Mouse (Mus musculus) T-cell, adult 2 months (primary cell): ENCODE results near the gene Nell1.

ENCODE experiments used
- DNase-seq: peaks from one replicate; pipeline ENCODE4 v3.0.0; 2022; ENCODE audit warnings: low spot score

The Nell1 gene

DNA sequence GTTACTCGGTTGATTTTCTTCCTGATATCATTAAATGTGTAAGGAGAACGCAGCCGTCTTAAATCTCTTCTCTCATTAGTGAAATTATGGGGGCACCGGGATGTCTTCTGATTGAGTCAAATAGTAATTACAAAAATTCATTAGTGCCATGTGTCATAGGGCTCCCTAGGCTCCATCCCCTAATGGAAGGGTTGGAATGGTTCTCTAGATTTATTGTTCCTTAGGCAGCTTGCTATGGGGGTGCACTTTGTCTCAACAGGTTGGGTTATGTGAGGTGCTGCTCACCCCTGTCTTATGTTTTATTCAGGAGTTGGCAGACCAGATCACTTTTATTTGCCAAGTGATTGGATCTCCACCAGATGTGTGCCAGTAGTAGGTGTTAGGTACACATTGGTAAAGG is 75.5 kb downstream of the Nell1 start:
- no peak for DNase-seq

DNA sequence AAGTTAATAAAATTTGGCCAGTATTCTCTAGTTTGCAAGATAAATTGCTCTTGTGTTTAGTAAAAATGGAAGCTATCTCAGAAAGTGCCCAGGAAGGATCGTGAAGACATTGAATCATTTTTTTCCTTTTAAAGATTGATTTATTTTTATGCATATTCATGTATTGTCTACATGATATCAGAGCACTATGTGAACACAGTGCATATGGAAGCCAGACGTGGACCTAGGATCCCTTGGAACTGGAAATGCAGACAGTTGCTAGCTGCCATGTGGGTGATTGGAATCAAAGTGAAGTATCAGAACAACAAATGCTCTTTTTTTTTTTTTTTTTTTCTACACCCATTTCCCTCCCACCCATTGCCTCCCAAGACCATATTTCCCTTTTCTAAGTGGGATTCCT is 79.0 kb downstream of the Nell1 start:
- no peak for DNase-seq

DNA sequence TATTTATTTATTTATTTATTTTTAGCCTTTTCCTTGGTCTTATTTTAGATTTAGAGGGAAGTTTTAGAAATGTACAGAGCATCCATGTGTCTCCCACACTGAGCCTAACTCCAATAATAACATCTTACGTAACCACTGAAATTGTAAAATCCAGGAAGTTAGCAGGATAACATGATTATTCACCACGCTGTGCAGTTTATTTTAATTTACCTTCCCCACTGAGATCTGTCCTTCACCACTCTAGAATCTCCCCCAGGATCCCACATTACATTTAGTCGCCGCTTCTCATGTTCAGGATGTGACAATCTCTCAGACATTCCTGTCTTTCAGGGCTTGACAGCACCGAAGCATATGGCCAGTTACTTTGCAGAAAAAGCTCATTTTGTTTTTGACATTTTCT is 119.8 kb downstream of the Nell1 start:
- no peak for DNase-seq

DNA sequence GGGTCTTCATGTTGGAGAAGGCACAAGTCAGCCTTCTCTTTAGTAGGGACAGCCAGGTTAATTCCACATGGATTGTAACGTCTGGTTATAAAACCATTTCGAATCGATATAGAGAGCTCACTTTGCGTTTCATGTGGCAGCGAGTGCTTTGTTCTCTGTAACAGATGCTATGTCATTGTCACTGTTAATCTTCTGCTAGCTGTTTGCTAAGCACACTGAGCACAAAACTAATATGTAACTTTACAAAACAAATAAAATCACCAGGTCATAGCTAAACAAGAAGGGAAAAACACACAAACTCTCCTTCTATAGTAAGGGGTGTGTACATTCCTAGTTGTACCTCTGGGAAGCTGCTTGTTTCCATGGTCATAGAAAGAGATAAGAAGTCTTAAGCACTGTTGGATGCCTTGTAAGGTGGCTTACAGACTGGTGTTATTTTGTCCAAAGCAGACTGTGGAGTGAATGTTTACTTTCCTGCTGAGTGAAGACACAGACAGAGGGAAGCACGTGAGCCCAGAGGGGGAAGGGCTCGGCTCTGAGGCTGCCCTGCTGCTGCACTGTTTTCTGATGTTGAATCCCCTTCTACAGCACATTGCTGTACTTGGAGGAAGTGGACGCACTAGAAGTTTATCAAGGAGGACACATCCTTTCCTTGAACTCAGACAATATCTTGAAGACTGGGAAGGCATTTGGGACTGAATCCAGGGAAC is 131.1 kb downstream of the Nell1 start:
- no peak for DNase-seq

DNA sequence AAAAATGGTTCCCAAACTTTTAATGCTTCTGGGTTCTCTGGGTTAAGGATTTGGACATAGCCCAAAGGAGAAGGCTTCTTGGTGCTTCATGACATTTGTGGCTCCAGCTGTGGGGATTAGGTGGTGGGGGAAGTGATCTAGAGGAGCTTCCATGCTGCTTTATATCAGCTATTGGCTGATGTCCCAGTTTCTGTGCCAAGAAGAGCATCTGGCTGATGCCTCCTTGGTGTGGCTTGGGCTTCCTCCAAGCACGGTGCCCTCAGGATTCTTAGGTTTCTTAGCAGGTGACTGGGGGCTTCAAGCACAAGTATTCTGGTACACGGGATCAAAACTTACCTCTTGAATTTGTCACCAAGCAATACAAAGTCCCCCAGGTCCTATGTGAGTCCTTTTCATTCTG is 132.6 kb downstream of the Nell1 start:
- no peak for DNase-seq

DNA sequence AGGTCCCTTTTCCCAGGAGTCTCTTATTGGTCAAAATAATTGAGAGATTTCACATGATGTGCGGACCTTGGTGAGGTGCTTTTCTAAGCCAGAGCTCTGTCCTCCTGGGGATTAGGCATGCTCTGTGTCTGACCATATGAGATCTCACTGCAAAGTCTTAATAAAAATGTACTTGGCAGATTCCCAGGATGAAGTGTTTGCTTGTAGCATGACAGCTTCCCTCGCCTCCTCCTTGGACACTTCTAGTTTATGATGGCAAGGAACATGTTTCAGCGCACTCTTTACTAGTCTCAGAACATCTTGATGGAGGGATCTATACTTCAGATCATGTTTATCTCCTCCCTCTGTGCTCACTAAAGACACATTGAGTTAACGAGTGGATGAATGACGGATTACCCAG is 143.7 kb downstream of the Nell1 start:
- no peak for DNase-seq

DNA sequence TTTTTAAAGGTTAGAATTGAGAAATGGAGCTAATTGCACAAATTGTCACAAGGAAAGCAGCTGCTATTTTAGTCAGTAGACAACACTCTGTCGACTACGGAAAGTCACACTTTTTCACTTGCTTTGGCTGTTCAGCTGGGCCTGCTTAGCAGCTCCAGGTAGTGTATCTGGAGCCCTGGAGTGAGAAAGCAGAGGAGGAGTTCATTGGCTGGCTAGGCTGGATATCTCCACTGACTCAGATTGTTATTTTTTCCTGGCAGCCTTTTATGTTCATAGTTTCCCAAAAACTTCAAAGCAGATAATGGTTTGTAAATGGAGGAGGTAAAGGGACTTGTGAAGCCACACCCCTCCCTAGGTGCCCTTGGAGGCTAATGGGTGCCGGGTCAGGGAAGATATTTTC is 163.0 kb downstream of the Nell1 start:
- no peak for DNase-seq

DNA sequence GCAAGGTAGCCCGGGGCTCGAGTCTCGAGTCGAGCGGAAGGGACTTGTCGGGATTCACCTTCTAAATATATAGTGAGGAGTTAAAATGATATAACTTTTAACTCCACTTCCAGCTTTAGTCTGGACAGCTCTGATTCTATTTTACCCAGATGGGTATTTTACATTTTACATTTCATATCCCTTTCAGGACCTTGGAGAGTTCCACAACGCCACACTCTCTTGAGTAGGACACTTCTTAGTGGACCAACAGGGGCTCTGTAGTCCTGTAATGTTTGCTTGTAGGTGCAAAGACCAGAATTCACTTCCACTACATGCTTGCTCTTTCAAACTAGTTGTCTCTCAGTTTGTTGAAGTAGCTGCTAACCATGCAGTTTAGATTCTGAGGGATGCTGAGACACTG is 174.7 kb downstream of the Nell1 start:
- no peak for DNase-seq

DNA sequence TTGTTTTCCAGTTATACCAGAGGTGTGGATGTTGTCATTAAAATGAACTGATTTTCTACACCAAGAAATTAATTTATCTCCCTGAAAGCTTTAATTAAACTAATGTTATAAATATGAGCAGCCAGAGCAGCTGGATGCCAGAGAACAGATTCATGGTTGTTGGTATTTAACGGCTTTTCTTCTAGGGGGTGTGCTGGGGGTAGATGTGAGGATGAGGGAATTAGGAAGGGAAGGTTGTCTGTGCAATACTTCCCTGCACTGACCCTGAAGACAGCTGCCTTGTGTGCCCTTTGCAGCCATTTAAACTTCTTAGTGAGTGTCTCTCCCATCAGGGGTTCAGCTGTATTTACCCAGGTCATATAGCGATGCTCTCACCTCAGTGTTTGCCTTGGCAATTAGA is 176.2 kb downstream of the Nell1 start:
- no peak for DNase-seq

DNA sequence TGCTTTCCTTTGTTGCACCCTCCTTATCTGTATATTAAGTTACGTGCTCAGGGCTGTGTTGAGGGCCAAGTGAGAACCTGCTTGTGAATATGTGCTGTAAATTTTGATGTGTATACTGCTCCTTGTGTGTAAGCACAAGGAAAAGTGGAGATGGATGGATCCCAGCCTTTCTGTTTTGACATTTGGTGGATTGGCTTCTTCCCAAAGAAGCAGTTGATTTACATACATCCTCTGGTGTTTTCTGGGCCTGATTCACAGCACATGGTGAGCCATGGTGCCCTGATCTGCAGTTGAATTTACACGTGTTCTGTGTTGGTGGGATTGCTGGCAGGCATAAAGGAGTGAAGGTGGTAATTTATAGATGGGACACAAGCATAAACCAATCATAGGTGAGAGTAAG is 179.0 kb downstream of the Nell1 start:
- DNase-seq: no peak

DNA sequence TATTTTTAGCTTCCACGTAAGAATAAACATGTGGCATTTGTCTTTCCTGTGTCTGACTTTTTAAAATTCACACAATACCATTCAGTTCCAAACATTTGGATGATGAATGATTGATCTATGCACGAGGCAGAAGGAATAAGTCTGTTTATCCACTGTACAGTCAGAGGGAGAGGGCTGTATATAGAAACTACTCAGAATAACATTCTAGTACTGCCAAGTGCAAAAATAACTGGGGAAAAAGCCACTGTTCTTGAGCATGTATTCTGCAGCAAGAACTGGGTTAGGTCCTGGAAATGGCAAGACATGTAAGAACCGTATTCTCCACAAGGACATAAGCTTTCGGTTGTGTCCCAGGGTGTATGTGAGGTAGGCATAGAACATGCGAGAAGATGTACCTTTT is 187.9 kb downstream of the Nell1 start:
- DNase-seq: no peak

DNA sequence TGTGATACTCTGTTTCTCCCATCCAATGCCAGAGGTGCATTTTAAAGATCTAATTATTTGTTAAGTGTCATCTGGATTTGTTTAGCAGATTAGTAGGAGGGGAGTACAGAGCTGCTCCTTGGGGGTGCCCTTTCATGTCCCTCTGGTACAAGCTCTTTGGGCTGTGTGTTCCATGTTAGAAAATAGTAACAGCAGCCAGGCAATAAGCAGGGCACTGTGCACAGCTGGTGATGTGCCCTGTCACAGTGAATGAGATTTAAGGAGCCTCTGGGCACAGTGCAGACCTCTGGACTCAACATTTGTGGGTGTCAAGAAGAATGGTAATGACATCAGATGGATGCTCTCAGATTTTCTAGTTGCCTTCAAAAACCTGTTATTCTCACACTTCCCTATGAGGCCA is 194.1 kb downstream of the Nell1 start:
- no peak for DNase-seq

DNA sequence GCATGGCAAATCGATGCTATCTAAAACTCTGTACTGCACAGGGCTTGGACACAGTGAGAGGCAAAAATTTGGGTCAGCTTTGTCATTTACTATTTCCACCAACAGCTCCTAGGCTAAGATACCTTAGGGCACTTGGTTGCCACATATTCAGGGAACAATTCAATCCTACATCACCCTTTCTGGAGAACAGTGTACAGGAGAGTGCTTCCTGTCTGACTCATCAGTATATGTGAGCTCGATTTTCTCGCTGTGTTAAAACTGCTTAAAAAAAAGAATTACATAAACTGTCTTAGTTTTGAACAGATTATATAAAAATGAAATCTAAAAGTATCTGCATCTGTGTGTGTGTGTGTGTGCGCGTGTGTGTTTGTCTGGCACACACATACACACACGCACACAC is 211.6 kb downstream of the Nell1 start:
- no peak for DNase-seq

DNA sequence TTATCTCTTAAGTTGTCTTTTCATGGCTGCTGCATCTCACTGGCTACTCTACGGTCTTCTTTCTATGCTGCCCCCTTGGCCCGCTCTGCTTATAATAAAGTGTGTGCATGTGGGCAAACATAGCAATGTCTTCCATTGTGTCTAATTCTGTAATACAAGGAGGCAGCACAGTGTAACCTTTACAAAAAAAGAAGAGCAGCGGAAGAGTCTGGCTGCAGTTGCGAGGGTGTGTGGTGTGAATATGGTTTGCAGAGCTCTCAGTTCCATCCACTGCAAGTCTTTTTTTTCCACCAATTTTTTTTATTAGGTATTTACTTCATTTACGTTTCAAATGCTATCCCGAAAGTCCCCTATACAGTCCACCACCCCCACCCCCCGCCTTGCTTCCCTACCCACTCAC is 219.3 kb downstream of the Nell1 start:
- no peak for DNase-seq

DNA sequence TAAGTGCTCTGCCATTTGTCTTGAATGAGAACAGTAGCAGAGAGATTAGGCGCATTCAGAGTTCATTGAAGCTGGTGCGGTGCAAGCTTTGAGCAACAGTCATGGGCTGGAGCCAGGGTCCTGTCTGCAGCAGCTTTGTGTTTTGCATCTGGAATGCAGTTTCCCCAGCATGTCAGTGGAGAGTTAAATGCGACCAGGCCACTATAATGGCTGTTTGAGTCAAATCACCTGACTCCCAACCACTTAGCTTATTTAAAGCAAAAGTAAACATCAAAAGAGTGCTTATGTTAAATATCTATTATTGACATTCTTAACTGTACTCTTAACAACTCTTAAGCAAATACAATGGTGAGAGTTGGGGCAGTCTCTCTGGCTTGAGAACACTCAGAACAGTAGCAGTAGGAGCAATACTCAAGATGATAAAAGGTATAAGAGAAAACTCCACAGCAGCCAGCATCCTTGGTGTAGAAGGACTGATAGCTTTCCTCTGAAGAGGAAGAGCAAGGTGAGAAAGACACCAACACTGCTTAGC is 220.5 kb downstream of the Nell1 start:
- DNase-seq: no peak

DNA sequence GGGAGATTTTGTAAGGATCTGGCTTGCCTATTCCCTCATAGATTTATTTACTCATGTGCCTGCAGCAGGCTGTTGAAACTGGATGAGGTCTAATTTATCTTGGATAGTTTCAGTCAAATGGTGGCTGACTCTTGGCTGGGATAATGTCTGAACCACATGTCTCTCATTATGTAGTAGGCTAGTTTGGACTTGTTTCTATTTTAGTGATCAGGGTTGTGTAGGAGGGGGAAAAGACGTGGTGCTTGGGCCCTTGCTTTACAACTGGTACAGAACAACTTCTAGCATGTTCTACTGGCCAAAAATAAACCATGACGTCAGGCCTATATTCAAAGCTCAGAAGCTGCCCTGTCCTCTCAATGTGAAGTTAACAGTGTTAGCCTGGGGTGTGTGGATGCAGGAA is 230.6 kb downstream of the Nell1 start:
- no peak for DNase-seq

DNA sequence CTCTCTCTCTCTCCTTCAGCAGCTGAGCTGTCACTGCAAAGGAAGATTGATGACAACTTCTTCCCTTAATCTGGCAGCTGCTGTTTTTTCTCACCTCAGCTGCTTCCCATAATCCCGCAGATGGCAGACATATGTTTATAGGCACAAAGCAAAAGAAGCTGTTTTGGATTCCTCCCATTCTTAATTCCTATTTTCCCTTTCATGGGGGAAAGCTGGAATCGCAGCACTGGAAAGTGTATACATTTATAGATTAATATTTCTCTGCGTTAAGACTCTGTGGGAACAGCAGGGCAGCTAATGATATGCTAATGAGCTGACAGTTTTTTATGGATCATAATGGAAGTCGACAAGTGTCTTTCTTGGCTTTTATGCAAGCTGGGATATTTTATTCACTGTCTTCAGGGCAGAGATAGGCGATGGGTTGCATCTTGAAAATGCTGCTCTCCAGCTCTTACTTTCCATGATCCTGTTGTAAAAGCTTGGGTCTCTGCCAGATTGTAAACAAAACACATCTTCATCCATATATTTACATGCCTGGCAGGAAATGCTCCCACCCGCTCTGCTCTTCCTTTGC is 236.1 kb downstream of the Nell1 start:
- DNase-seq: no peak

DNA sequence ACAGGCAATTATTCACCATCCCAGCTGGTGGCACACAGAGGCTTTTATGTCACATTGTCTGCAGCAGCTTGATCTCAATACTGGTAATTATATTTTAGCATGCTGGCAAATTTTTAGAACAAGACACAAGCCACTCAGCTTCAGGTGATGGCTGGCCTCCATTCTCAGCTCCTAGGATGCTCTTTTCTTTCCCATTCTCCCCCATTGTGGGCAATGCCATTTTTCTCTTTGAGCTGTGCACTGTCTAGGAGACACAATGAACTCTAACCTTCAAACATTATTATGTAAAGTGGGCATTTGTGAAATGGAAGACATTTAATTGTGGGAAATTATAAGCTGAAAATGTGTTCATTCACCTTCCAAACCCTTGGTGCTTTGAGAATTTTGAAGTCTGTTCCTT is 247.2 kb downstream of the Nell1 start:
- DNase-seq: no peak

DNA sequence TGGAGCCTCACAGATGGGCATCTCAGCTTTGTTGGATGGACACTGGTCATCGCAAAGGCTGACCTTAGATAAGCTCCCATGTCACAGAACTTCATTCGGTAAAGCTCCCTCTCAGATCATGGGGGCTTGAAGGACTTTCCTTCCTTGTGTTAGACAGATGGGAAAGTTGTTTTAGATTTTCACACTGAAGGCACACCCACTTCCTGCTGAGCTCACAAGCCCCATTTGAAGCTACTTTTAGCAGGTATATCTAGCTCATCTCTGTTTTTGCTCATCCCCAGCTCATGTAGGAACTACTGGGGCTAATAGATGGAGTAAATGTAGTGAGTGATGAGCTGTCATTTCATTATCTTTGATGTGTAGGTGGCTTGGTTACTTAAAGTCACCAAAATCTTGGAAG is 252.0 kb downstream of the Nell1 start:
- no peak for DNase-seq

DNA sequence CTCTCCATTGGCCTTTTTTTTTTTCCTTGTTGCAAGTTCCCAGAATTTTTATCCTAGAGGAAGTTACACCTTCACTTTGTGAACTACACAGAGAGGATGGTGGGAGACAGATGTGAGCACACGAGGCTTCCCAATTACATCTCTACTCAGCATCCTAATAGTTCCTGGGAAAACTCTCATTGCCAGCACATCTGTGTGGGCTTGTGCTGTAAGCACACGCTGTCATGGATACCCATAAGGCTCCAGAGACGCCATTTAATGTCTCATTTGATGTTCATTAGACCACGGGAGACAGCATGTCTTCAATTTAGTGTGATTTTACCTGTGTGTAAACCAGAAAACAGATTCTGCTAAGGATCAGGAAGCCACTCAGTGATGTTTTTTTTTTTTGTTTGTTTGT is 253.6 kb downstream of the Nell1 start:
- DNase-seq: no peak

DNA sequence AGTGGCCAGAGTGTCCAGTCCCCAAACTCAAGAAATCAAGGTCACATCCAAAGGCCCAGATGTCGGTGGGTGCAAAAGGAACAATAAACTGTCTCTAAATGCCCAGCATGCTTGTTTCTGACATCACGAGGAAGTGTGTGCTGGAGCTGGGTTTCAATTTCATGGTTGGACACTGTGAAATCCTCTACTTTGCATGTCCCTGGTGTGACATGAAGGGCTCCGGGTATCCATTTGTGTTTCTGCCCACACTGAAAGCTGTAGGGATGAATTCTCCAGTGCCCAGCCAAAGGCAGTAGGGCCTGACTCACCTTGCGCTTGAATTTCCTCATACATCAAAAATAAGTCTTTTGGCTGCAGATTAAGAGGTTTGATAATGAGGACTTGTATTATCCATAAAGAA is 266.5 kb downstream of the Nell1 start:
- no peak for DNase-seq

DNA sequence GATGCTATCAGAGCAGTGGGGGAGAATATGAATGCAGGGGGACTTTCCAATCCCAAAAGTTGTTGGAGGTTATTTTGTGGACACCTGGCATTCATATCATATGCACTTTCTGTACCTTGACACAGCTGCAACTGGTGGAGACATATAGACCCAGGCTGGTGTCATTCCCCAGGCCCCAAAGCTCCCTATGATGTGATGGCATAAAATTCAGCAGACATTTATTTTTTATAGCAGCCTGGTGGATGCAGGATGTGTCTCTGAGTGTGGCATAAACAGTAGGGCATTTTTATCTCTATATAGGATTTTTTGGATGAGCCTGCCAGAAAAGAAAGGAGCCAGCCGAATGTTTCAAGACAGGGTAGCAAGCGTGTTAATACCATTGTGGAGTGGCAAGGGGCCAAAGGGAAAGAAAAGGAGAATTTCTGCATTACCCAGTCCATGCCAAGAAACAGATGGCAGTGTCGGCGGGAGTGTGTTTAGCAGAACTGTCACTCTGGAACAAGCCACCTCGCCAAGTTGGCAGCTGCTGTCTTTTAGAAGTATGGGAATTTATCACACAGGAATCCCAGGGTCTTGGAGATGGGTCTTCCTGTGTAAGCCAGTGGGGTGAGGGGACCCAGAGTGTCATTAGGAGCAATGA is 267.1 kb downstream of the Nell1 start:
- DNase-seq: no peak

DNA sequence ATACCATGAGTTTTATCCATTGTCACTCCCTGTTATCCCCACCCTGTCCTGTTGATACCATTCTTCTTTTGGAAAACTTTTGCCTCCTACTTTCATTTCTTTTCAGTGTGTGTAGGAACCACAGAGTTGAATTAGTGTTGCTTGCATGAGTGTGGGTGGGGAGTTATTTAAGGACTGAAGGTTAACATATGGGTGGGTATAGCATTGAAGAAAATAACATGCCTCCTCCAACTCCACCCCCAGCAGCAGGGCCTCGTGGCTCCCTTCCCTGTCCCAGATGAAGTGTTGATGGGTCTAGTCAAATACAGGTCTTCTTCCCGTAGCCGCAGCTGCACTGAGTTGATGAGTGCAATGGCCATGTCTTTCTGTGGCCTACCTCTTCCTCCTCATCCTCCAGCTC is 278.5 kb downstream of the Nell1 start:
- DNase-seq: no peak

DNA sequence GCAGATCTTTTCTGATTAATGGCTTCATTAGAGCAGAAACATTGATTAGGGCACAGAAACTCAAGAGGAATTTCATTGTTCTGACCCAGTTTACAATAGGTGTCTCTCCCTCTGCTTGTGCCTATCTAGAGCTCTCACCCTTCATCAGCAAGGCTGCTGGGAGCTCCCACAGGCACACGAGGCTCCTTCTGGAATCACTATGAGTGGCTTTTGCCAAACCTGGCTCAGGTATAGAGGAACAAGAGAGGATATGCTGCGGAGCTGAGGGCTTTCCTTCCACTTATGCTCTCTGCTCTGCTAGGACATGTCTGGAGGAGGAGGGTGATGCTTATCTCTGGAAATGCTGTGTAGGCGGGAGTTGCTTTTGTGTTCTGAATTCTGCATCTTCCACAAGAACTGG is 285.4 kb downstream of the Nell1 start:
- no peak for DNase-seq
